Mouse (Mus musculus) heart, postnatal 0 days (tissue): ENCODE results near the gene Ptprb.

Experiments
- CTCF ChIP-seq: IDR thresholded peaks from 2 replicates; pipeline ENCODE4 v1.5.1; 2016; ENCODE audit warnings: antibody characterized with exemption, control low read depth, low read depth
- EP300 ChIP-seq: IDR thresholded peaks from 2 replicates; pipeline ENCODE4 v1.6.1; 2016; ENCODE audit warnings: antibody characterized with exemption, low read depth

DNA sequence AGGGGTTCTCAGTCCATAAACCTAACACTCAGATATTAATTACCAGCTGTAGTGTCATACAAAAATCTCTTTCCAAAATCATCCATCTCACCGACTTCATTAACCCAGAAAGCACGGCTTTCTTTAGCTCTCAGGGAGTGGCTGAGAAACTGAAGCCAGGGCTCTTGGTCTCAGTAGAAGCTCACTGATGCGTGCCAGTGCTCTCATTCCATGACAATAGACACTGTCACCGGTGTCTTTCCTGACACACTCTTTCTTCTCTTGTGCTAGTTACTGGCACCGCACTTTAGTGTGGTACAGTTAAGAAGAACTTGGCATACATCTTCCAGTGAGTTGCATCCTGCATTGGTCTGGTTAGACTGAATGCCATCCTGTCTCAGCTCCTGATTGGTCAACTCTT, 53.8 kb downstream of the Ptprb start:
- TF ChIP-seq EP300, result no peak
- TF ChIP-seq CTCF, result no peak
